Mouse (Mus musculus) neural tube, embryonic 14.5 days (tissue): ENCODE data around the gene Slc52a3. TPM values are rescaled to one million over a fixed set of nuclear protein-coding genes. Genes with fewer than 3 reads are reported as not detected.
A peak's percentile ranks its signal among the peaks of the same experiment; 100 is the strongest.
"Not testable (repeated sequence)": the region's sequence is repeated elsewhere in the genome, so short reads cannot be mapped to it uniquely, and the experiment has no call there.

Experiments
- ATAC-seq: fragments of 200-750 bp; cut with Nextera tagmentation; 2 replicates; pipeline ENCODE4 v1.8.0; 2017; ENCODE audit warnings: low read depth, mild to moderate bottlenecking, moderate TSS enrichment, moderate library complexity
- H3K27ac ChIP-seq: fragments of 300-500 bp; sonication (generic); 2 replicates; pipeline ENCODE4 v1.5.1; 2014; ENCODE audit warnings: low read depth, mild to moderate bottlenecking, control low read depth, low read length, moderate library complexity, mixed read lengths
- H3K27me3 ChIP-seq: fragments of 300-500 bp; sonication (generic); 2 replicates; pipeline ENCODE4 v1.6.1; 2014; ENCODE audit warnings: low read length; ENCODE audit not compliant: control insufficient read depth, insufficient read depth
- H3K36me3 ChIP-seq: fragments of 300-500 bp; sonication (generic); 2 replicates; pipeline ENCODE4 v1.6.1; 2014; ENCODE audit warnings: low read length, mixed read lengths; ENCODE audit not compliant: control insufficient read depth, insufficient read depth
- H3K4me1 ChIP-seq: fragments of 300-500 bp; sonication (generic); 2 replicates; pipeline ENCODE4 v1.6.1; 2014; ENCODE audit warnings: low read length; ENCODE audit not compliant: control insufficient read depth, insufficient read depth
- H3K4me2 ChIP-seq: fragments of 300-500 bp; sonication (generic); 2 replicates; pipeline ENCODE4 v1.6.1; 2014; ENCODE audit warnings: mild to moderate bottlenecking, low read depth, low read length, control low read depth
- H3K4me3 ChIP-seq: fragments of 300-500 bp; sonication (generic); 2 replicates; pipeline ENCODE4 v1.5.1; 2014; ENCODE audit warnings: low read depth, low read length, control low read depth, mixed read lengths
- H3K9ac ChIP-seq: fragments of 300-500 bp; sonication (generic); replicated peaks from 2 replicates; pipeline ENCODE4 v1.6.1; 2014; ENCODE audit warnings: low read depth, mild to moderate bottlenecking, control low read depth, low read length, mixed read lengths
- H3K9me3 ChIP-seq: fragments of 300-500 bp; sonication (generic); 2 replicates; pipeline ENCODE4 v1.6.1; 2016; ENCODE audit warnings: low read length; ENCODE audit not compliant: control insufficient read depth
- WGBS: fragments of 180-500 bp; shearing (Covaris S2); extraction: QIAGEN DNeasy Blood & Tissue Kit; methylation state at CpG from one replicate; pipeline ENCODE4 v1.1.7; 2014; 5-methylcytosine and 5-hydroxymethylcytosine counted together
- polyA plus RNA-seq: library from polyadenylated mRNA; unstranded; fragments of >200 nt; fragmentation: Nextera tagmentation; extraction: Ambion mirVana; gene quantifications from 2 replicates; pipeline ENCODE4 v1.2.1, GENCODE M21; 2014

Slc52a3 gene
- polyA plus RNA-seq, 1 experiment from 2014 or later, result 0.60 TPM

DNA sequence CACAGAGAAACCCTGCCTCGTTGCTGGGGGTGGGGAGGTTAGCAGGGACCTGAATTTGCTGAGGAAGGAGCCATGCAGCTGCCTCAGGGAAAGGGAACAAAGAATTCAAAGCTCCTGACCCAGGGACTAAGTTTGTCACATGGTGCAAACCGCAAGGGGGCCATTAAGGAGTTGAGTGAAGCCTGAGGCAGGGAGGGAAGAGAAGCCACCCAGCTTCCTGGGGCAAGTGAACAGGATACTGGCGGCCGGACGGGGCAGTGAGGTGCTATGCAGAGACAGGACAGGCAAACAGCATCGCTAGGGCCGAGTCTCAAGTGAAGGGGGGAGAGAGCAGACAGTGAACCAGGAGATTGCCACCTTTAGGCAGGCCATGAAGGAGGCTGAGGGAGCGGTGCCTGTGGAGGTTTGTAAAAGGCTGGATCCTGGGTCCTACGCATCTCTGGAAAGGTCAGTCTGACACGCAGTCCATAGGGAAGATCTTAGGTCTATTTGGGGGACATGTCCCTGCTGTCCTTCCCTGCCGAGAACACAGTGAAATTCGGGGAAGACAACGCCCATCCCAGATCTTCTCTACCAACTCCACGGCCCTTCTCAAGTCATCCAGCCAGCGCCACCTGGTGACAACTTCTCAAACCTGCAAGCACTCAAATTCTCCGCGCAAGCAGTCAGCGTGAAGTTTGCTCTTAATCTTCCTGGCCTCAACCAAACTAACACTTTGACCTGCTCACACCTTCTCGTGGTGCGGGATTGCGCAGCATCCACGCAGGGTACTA is 1.8 kb upstream of the Slc52a3 start:
- H3K4me1 ChIP-seq, result peaks cover 4% of the 10 kb centered on the region; the same call in 1 of the 2 replicates
- H3K4me2 ChIP-seq, result peak overlapping the region; percentile 41
- 4% methylated on average over 22 of the region's 22 CpGs for WGBS
- H3K36me3 ChIP-seq, result no peaks in the 10 kb centered on the region
- no peak overlapping the region for H3K4me3 ChIP-seq
- no peak overlapping the region for H3K27ac ChIP-seq
- H3K27me3 ChIP-seq, result peaks cover 14% of the 10 kb centered on the region; the same call in 1 of the 2 replicates
- no peak overlapping the region for H3K9ac ChIP-seq
- ATAC-seq, result peak; percentile 42
- H3K9me3 ChIP-seq, result no peaks in the 10 kb centered on the region

DNA sequence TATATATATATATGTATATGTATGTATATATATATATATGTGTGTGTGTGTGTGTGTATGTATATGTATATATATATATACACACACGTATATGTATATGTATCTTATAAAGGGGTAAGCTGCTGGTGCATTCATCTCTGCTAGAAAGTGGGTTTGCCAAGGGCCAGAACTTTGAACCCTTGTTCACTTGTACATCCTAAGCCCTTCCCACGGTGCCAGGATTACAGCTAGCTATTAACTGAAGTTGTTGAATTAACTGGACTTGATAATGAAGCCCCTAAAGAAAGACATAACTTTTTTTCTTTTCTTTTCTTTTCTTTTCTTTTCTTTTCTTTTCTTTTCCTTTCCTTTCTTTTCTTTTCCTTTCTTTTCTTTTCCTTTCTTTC is 872 bp downstream of the Slc52a3 start:
- H3K9me3 ChIP-seq, H3K27ac ChIP-seq, H3K4me2 ChIP-seq, H3K9ac ChIP-seq, H3K4me1 ChIP-seq, H3K36me3 ChIP-seq, H3K4me3 ChIP-seq, ATAC-seq: not testable (repeated sequence)
- peaks cover 16% of the 10 kb centered on the region for H3K27me3 ChIP-seq
- 62% methylated on average over 2 of the region's 2 CpGs for WGBS

DNA sequence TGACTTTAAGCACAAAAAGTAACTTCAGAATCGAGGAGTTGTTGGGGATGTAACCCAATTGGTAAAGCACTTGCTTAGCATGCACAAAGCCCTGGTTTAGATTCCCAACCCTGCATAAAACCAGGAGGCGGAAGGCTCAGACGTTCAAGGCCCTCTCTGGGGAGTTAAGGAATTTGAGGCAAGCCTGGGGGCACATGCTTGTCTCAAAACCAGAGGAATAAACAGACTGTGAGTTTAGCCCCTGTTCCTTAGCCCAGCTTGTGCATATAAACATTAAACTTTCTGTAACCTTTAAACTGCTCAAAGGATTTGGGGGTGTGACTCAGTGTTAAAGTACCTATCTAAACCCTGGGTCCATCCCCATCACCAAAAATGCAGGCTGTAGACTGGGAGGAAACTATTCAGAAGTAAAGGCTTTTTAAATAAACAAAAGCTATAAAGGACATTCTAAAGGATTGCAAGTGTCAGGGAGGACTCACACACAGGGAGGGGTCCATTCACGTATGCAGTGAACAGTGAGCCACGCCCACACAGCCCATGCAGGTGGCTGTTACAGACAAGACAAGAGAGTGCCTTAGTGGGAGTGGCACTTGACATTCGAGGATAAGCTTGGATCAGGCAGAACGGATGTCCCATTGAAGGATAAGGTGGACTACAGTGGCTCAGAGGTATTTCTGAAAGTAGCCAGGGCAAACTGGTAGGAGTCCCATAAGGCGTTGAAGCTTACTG is 1.6 kb downstream of the Slc52a3 start:
- Histone ChIP-seq H3K4me2 (no peak overlapping the region), H3K4me1 (peaks cover 4% of the 10 kb centered on the region; the same call in 1 of the 2 replicates), H3K27me3 (peaks cover 16% of the 10 kb centered on the region), H3K9me3 (no peaks in the 10 kb centered on the region), H3K27ac (no peak overlapping the region), H3K4me3 (no peak overlapping the region), H3K9ac (no peak overlapping the region), H3K36me3 (no peaks in the 10 kb centered on the region)
- WGBS, result 47% methylated on average over 8 of the region's 8 CpGs
- ATAC-seq, result no peak

DNA sequence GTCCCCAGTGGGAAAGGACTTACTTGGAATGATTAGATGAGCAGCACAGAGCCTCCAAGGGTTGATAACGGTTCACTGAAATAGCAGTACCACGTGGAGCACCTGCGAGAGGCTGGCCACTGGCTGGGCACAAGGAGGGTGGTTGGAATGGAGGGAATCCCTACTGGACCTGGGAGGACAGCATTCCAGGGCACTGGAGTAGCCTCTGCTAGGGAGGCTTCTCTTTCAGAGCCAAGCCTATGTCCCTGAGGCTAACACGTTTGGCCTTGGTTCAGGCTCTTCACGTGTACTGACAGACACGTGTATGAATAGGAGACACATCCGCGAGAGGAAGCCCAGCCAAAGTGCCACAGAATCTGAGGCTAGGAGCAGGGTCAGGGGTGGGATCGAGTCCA is 2.2 kb downstream of the Slc52a3 start:
- ATAC-seq, result no peak
- Histone ChIP-seq H3K36me3 (no peaks in the 10 kb centered on the region), H3K9ac (no peak overlapping the region), H3K27ac (no peak overlapping the region), H3K4me2 (no peak overlapping the region), H3K9me3 (no peaks in the 10 kb centered on the region), H3K27me3 (peaks cover 16% of the 10 kb centered on the region), H3K4me1 (peaks cover 4% of the 10 kb centered on the region; the same call in 1 of the 2 replicates), H3K4me3 (no peak overlapping the region)
- 70% methylated on average over 9 of the region's 9 CpGs for WGBS

DNA sequence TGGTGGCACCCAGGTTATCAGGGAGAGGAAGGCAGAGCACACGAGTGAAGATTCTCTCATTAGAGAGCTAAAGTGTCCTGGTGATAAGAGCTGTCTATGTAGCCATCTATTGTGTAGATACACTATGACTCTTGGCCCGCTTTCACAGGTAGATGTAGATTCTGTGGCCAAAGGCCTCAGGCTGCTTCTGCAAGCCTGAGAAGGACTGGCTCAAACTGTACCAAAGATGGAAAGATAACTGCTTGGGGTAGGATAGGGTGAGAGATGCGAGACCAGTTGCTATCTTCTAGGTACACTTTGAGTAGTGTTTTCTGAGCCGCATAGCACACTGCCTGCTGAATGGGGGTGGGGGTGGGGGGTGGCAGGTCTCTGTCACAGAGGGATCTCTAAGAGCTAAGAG is 2.6 kb downstream of the Slc52a3 start:
- Histone ChIP-seq H3K27ac (no peak overlapping the region), H3K4me1 (peaks cover 4% of the 10 kb centered on the region; the same call in 1 of the 2 replicates), H3K4me3 (no peak overlapping the region), H3K9me3 (no peaks in the 10 kb centered on the region), H3K27me3 (peaks cover 16% of the 10 kb centered on the region), H3K36me3 (no peaks in the 10 kb centered on the region), H3K4me2 (no peak overlapping the region), H3K9ac (no peak overlapping the region)
- ATAC-seq, result no peak
- 78% methylated on average over 4 of the region's 4 CpGs for WGBS

DNA sequence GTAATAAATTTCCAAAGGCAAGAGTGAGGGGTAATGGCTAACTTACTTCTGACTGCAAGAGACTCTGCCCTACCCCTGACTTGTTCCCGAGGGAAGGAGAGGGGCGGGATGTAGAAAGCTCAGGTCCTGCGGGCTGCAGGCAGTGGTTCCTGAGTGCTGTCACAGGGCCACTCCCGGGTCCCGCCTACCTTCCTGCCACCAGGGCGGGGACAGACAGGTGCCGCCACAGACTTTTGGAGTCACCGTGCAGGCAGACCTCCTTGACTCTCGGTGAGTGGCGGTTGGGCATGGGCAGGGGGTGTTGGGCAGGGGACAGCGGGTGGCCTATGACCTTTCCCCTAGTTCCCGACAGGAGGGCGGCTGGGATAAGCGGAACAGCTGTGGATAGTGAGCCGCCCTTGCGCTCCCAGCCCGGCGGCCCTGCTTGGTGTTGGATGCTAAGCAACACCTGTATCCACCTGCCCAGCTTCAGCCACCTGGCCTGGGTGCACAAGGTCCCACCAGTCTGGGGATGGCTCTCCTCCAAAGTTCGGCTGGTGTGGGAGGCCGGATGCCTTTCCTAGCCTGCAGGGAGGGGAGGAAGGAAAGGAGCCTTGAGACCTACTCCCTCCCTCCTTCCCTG is 3.5 kb downstream of the Slc52a3 start:
- no peaks in the 10 kb centered on the region for H3K36me3 ChIP-seq
- no peak overlapping the region for H3K4me3 ChIP-seq
- no peak overlapping the region for H3K27ac ChIP-seq
- no peaks in the 10 kb centered on the region for H3K9me3 ChIP-seq
- no peak overlapping the region for H3K9ac ChIP-seq
- H3K27me3 ChIP-seq, result peaks cover 16% of the 10 kb centered on the region
- 10% methylated on average over 20 of the region's 20 CpGs for WGBS
- no peak overlapping the region for H3K4me2 ChIP-seq
- H3K4me1 ChIP-seq, result no peaks in the 10 kb centered on the region
- no peak for ATAC-seq

DNA sequence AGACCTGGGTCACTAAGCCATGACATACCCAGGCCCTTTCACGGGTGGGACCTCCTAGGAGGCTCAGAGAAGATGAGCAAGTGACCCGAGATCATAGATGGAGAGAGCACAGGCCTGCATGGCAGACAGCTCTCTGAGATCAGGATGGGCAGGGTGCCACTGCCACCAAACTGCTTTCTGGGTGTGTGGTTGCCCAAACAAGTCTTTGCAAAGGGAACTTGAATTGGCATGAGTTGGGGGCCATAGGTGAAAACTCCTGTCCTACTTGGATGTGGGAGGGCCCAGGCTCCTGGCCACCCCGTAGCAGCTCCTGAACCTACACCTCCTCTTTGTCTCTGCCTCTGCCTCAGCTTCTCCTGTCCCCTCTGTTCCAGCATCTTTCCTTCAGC is 4.0 kb downstream of the Slc52a3 start:
- H3K27me3 ChIP-seq, result peaks cover 16% of the 10 kb centered on the region
- 54% methylated on average over 3 of the region's 3 CpGs for WGBS
- no peaks in the 10 kb centered on the region for H3K36me3 ChIP-seq
- H3K9ac ChIP-seq, result no peak overlapping the region
- H3K9me3 ChIP-seq, result no peaks in the 10 kb centered on the region
- H3K4me2 ChIP-seq, result no peak overlapping the region
- H3K4me3 ChIP-seq, result no peak overlapping the region
- no peaks in the 10 kb centered on the region for H3K4me1 ChIP-seq
- no peak for ATAC-seq
- H3K27ac ChIP-seq, result no peak overlapping the region

DNA sequence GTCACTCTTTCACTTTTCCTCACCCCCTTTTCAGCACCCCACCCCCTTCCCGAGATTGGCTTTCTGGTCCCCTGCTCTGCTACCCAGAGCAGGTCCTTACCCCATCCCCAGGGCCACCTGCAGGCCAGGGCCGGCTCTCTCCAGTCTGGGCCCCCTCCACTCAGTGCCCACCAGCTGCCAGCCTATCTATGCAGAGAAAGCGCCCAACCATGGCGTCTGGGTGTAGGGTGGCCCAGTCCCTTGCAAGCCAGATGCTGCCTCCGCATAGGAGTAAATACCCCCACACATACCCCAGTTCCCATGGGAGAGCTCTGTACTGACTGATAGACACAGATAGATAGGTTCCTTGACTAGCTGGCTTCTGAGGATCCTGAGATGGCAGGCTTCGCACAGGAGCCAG is 4.4 kb downstream of the Slc52a3 start:
- H3K4me1 ChIP-seq, result no peaks in the 10 kb centered on the region
- H3K36me3 ChIP-seq, result no peaks in the 10 kb centered on the region
- no peaks in the 10 kb centered on the region for H3K9me3 ChIP-seq
- ATAC-seq, result 0 out of 2 replicates have a peak, but pooled peaks have one; percentile 31
- no peak overlapping the region for H3K9ac ChIP-seq
- 42% methylated on average over 6 of the region's 6 CpGs for WGBS
- H3K4me2 ChIP-seq, result no peak overlapping the region
- peaks cover 16% of the 10 kb centered on the region for H3K27me3 ChIP-seq
- no peak overlapping the region for H3K4me3 ChIP-seq
- H3K27ac ChIP-seq, result no peak overlapping the region

DNA sequence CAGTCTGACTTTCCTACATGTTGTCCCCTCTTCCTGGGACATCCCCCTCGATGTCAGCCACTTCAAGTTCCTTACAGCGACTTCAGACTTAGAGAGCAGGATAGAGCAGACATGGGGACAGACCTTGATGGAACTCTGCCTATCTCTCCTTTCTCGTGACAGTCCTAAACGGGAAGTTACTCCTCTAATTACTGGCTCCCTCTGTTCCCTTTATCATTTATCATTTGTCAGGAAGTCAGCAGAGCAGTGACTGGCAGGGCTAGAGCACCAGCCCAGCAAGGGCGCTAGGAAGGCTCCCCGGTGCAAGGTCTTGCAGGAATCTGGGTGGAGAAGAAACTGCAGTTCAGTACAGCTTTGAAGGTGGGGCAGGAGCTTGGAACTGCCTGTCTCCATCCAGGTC is 6.2 kb downstream of the Slc52a3 start:
- Histone ChIP-seq H3K27me3 (peaks cover 8% of the 10 kb centered on the region), H3K27ac (no peak overlapping the region), H3K4me3 (no peak overlapping the region), H3K4me1 (no peaks in the 10 kb centered on the region), H3K9ac (no peak overlapping the region), H3K36me3 (no peaks in the 10 kb centered on the region), H3K4me2 (no peak overlapping the region), H3K9me3 (no peaks in the 10 kb centered on the region)
- 71% methylated on average over 6 of the region's 6 CpGs for WGBS
- ATAC-seq, result no peak
